Mouse (Mus musculus): Measurements from ENCODE around the gene Opn1sw.
A peak's percentile ranks its signal among the peaks of the same experiment; 100 is the strongest.
"Not testable (repeated sequence)": the region's sequence is repeated elsewhere in the genome, so short reads cannot be mapped to it uniquely, and the experiment has no call there.

Gene Opn1sw

GRCm38 (mm10) chr6:29395910-29396713 is 7.8 kb upstream of the Opn1sw start, which contains the start of gene Ccdc136:
Ccdc136 (plus strand) TSS chr6:29396309.
- DNase-seq, result peak; percentile 89

DNA sequence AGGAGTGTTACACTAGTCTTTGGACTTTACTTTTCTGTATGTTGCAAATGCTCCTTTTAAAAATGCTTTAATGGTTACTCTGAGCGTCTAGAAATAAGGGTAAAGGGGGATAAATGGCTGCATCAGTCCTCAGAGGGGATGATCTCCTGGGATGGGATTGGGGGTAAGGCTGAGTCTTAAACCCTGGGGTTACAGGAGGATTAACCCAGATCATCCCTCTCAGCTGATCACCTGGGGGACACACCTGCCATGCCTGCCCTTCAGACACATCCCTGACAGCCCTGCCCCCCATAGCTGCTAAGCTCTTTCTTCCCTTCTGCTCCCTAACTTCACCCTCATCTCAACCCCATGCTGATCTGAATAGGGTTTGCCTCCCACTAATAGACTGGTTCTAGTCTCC is 6.0 kb upstream of the Opn1sw start:
- no peak for DNase-seq

DNA sequence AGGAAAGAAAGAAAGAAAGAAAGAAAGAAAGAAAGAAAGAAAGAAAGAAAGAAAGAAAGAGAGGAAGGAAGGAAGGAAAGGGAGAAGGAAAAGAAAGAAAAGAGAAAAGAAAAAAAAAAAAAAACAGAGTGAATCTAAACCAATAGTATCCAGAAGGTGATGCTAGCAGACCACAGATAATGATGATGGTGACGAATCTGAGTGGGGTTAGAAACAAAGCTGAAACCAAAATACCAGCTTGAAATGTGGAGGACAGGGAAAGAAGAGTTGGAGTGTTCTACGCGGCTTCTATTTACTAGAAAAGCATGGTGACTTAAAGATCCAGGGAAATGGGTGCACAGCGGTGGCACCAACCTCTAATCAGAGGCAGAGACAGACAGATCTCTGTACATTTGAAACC is 3.5 kb upstream of the Opn1sw start:
- no peak for DNase-seq

DNA sequence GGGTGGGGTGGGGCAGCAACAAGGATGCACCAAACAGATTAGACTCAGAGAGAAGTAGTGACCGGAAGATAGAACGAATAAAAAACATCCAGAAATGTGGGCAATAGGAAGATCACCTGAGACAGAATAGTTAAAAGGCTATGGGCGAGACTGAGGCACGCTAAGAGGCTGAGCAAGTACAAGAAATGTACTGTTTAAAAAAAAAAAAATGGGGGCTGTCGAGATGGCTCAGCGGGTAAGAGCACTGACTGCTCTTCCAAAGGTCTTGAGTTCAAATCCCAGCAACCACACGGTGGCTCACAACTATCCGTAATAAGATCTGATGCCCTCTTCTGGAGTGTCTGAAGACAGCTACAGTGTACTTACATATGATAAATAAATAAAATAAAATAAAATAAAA is 3.0 kb upstream of the Opn1sw start:
- DNase-seq, result not testable (repeated sequence)

DNA sequence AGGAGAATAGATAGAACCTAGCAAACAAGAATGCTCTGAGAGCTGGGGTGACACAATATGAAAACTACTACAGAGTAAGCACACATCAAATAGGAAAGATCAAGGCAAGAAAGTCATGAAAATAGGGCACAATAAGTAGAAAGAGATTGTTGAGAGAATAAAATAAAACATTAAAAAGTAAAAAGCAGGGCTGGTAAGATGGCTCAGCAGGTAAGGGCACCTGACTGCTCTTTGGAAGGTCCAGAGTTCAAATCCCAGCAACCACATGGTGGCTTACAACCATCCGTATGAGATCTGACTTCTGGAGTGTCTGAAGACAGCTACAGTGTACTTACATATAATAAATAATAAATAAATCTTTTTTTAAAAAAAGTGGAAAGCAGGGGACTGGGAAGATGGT is 2.2 kb upstream of the Opn1sw start:
- not testable (repeated sequence) for DNase-seq

DNA sequence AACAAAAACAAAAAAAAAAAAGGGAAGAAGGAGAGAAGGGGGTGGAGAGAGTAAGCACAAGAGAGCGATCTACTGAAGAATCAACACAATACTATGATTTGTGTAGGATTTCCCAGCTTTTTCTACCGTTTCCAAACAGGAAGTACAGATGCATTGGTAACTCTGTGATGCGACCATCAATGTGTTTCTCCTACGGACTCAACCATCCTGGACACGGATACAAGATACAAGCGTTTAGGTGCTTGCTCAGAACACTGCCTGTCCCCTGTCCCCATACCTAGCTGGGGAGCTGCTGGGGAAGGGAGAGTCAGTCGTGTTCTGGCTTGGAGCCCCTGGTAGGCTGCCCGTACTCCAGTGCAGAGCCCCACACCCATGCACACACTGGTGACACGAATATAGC is 1.2 kb upstream of the Opn1sw start:
- no peak for DNase-seq

- DNase-seq, result peak; percentile 89
These were observed 375 bp upstream of the Opn1sw start for GRCm38 (mm10) chr6:29388606-29389080.

GRCm38 (mm10) chr6:29382442-29382841 is 5.8 kb downstream of the Opn1sw start:
- DNase-seq, result no peak

- DNase-seq, result no peak
These were observed 8.3 kb downstream of the Opn1sw start for GRCm38 (mm10) chr6:29379954-29380353.

DNA sequence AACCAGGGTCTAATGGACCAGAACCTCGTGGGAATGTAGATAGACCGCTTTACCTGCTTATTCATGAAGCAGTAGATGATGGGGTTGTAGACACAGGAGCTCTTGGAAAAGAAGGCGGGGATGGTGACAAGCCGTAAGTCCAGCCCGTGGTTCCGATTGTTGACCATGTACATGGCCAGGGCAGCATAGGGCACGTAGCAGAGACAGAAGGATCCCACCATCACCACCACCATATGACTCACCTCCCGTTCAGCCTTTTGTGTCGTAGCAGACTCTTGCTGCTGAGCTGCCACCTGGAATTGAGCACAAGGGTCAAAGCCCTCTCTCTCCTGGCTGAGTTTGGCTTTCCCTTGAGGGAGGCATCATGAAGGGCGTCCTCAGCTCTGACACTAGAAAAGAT is 9.6 kb downstream of the Opn1sw start:
- DNase-seq, result no peak

GRCm38 (mm10) chr6:29377386-29377785 is 10.9 kb downstream of the Opn1sw start:
- DNase-seq, result no peak

DNA sequence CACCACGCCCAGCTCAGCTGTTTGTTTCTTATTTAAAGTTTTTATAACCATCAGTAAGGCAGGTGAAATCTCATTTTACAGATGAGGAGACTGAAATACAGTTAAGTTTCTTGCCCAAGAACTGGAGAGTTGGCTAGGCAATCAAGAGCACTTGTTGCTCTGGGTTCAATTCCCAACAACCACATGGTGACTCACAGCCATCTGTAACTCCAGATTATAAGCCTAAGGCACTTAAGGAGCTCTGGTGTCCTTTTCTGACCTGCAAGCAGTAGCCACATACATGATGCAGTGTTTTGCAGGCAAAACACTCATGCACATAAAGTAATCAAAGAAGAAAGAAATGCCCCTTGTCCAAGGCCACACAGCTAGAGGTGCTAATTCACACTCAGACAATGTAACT is 23.0 kb downstream of the Opn1sw start:
- DNase-seq, result no peak

DNA sequence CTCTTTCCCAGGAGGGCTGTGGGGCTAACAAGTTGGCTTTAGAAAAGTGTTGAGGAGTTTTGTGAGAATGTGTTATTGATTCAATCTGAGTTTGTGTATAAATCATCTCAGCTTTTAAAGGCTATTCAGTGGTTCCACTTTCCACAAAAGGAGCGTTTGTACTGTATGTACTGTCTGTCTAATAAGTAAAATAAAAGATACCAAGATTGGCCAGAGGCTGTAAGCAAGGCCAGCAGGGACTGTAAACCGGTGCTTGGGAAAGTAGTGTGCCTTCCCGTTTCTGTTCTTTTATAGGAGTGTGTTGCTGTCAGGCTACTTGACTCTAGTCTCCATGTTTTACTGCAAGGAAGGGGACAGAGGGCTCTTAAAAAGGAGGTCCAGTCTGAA is 25.1 kb downstream of the Opn1sw start:
- DNase-seq, result no peak

DNA sequence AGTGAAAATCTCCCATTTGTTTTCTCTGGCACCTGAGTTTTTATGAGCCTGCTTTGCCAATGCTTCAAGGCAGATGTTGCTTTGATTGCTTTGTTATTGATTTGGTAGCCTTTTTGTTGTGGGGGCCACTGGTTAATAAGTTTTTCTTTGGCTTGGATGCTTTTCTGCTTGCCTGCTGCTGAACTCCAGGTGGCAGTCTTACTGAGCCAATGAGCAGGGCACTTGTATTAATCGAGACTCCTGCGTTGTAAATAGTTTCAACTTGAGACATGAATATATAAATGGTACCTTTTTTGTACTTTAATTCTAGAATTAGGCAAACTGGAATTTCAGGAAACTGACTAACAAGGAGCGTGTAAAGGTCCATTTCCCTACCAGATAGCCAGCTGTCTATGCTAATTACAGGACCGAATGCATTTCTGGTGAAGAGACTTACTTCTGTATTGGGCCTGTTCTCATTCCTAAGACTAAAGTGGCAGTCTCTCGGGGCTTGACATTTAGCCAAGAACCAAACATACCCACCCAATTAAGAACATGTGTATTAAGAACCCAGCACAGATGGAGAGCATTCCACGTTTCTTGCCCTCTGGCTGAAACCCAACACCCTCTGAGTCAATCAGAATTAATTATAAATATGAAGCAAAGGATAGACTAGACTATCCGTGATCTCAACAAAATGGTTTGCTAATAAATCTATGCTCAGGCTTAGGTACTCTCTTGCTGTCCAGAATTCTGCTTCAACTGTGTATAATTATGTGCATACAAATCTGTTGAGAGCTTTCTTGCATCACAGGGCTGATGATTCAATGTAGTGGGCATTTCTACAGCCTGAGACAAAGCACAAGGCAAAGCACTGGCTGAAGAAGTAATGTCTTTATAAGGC is 25.8 kb downstream of the Opn1sw start:
- DNase-seq, result peak; percentile 35

DNA sequence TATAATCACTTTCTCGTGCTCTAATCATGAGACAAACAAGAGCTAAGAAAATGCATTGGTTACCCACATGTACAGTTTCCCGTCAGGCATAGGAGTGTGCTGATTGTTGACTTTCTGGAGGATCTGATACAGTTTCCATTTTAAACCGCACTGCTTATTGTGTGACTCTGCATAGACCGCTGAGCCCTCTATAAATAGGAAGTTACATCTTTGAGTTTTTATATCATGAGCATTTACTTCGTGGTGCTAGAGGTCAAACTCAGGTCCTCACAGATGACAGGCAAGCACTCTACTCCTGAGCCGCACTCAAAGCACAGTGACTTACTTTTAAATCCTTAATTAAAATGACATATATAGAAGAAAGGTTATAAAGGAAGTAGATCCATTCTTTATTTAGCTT is 28.1 kb downstream of the Opn1sw start:
- no peak for DNase-seq

GRCm38 (mm10) chr6:29359386-29359785 is 28.9 kb downstream of the Opn1sw start:
- no peak for DNase-seq

GRCm38 (mm10) chr6:29352816-29353215 is 35.5 kb downstream of the Opn1sw start:
- no peak for DNase-seq

GRCm38 (mm10) chr6:29351613-29352012 is 36.7 kb downstream of the Opn1sw start:
- no peak for DNase-seq

DNA sequence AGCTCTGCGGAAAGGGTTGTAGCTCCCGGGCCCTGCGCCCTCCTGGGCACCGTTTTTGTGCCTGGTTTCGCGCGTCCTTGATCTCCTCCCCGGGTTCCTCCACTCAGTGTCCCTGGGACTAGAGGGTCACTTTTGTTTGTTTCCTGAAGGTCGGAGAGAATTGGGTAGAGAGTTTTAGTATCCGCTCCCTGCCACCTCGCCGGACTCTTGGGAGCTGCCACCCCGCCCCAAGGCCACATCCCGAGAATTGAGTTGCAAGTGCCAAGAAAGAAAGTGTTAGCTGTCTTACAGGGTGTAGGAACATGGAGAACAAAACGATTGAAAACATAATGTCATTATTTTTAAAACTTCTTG is 39.9 kb downstream of the Opn1sw start:
- no peak for DNase-seq

GRCm38 (mm10) chr6:29347665-29348370 is 40.5 kb downstream of the Opn1sw start, which contains the start of gene Calu:
Calu (plus strand) TSS chr6:29348069.
- DNase-seq, result peak; percentile 99

- no peak for DNase-seq
These were observed 41.1 kb downstream of the Opn1sw start for GRCm38 (mm10) chr6:29347189-29347588.

GRCm38 (mm10) chr6:29346512-29346911 is 41.8 kb downstream of the Opn1sw start:
- DNase-seq, result not testable (repeated sequence)

DNA sequence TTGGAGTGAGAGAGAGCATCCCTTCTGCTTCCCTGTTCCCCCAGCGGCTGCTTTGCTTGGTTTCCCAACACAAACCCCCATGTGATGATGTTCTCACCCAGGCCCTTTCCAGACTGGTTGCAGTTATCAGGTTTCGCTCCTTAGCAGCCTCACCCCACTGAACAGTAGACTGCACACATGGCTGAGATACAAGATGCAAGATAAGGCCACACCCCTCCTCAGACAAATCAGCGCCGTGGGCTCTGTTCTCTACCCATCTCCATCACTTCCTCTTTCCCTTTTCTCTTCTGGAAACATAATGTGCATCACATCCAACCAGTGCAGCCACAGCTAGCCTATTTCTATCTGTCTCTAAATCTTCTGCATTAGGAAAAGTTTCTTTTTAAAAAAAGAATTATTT is 58.8 kb downstream of the Opn1sw start:
- DNase-seq, result no peak
